Mouse (Mus musculus): ENCODE measurements around the gene Ifnk.

Gene Ifnk

DNA sequence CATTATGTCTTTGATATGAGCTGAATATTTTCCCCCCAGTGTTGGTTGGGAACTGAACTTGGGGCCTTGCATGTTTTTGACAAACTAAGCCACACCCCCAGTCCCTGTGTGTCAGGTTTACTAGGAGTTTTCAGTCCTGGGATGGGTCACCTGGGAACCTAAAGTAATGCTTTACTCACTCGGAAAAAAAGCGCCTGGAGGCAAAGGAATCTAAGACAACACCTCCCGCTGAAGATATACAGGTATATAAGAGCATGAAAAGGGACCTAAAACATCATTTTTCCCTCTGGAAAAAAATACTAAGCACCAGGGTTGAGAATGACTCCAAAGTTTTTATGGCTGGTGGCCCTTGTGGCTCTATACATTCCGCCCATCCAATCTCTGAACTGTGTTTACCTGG lies at the start of gene Ifnk:
Gene Ifnk, plus strand, starts transcription at position 301 of the 400 bp plus-strand sequence.
- DNase-seq, result no peak

DNA sequence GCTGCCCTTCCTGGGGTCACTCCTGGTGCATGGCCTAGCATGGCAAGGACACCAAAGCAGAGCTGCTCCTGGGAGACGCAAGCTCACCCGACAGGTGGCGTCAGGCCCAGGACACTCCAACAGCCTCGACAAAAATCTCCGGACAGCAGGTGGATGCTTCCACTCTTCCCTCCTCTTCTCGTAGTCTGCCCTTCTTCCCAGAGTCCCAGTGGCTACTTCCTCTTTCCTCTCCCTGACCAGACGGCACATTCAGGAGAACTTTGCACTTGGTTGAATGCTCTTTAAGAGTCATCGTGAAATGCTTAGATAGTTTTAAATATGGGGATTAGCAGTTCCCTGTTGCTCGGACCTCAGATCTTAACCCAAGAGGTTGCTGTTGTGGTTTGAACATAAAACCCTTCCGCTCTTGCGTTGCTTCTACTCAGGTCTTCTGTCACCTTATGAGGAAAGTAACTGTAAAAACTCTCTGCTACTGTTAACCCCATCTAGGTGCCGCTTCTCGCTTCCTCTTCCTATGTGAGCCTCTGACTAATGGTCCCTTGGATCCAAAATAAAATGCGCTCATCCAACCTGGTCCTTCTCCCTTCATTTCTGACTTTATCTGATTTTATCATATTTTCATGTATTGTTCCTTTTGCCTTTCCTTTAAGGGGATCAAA lies 46.6 kb upstream of the Ifnk start:
- DNase-seq, result no peak

DNA sequence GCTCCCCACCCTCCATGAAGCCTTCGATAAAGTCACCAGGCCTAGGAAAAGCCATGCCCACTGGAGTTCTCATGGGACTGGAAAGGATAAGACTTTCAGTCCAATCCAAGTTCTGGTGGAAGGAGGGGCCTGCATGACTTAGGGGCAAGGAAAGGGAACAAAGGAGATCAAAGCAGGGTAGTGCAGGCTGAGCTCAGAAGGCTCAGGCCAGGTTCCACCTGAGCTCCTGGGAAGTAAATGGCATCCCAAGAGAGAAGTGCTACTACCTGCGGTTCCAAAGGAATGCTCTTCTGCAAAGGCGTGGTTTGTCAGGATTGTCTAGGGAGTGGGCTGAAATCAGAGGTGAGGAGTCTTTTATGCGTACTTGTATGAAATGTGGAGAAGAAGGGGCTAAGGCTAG lies 39.4 kb upstream of the Ifnk start:
- DNase-seq, result no peak

DNA sequence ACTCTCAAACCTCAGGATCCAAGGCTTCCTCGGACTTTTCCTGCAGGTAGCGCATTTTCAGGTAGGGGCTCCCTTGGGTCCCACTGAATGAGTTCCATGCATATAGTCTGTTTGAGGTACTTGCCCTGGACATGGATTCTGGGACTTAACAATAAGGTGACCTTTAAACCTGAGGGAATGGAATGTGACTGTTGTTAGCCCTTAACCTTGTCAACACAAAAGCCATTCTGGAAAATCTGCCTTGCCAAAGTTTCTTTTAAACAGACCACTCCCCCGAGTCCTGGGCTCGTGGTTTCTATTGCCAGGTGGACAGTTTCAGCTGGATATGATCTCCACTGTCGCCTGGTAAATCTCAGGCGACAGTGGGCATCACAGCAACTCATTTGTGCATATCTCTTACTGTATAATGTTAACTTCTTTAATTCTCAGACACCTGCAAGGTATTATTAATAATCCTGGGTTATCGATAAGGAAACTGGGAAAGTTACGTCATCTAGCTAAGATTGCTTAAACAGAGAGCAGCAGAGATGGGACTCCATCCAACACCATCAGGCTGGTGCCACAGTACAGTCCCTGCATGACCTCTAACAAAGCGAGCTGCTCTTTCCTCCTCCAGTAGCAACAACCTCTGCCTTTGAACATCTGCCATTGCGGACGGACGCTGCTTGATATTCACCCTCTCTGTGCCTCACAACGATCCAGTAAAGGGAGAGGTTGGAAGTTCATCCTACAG lies 38.2 kb upstream of the Ifnk start:
- DNase-seq, result no peak

DNA sequence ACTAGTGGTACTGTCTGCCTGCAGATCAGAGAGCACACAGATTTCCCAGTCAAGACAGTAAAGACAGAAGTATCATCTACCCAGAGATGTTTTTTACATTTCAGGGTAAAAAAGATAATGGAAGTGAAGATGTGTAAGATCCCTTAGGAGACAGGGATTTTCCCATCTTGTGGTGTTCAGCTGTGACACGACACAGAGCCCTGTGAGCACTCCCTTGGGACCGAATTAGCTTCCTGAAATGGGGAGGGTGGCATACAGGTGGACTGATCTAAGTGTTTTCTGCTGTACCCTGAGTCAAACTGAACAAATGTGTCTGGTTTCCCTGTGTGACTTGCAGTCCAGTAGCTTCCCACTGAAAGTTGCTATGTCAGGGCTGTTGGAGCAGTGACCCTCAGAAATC lies 36.9 kb upstream of the Ifnk start:
- DNase-seq, result no peak

DNA sequence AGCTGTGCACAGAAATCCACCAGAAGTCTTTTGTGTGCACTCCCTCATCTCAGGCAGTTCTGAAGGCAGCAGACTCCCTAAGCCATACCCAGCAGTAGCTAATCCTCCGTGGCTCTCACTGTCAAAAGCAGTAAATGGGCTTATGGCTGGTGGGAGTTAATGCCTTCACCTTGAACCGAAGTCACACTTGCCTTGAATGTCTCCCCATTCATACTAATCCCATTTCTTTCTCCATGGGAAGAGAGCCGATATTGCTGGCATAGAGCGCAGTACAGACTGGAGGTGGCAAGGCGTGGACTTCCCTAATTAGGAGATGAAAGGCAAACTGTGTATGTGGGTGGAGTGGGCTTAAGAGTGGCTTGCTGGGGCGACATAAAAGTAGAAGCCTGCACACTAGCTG lies 35.9 kb upstream of the Ifnk start:
- DNase-seq, result no peak

DNA sequence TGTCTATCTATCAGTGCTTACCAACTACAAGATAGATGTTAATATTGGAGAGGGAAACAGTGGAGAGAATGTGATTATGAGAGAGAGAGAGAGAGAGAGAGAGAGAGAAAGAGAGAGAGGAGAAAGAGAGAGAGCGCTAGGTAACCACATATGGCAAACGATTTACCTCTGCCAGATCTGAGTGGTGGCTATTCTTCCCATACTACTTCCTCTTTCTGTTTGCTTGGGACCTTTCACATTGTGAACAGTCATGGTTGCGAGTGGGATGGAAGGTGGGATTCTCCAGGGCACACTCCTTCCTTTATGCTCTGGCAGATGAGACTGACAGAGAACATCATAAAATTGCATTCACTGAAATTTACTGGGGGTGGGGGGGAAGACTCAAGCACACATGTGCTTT lies 34.7 kb upstream of the Ifnk start:
- no peak for DNase-seq

DNA sequence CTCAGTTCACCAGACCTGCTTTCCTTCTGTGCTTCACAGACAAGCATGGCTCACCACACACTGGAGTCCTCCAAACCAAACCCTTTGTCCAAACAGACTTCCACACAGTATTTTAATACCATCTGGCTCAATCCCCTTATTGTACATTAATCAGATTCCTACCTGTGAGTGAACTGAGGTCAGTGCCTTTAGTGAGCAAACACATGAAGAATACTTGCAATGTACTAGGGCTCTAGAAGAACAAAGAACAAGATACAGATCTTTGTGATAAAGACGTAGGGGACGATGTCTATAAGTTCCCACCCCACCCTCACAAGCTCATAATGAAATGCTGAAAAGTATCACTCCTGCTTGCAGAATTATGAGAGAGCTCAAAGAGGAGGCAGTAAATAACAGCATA lies 33.0 kb upstream of the Ifnk start:
- no peak for DNase-seq

DNA sequence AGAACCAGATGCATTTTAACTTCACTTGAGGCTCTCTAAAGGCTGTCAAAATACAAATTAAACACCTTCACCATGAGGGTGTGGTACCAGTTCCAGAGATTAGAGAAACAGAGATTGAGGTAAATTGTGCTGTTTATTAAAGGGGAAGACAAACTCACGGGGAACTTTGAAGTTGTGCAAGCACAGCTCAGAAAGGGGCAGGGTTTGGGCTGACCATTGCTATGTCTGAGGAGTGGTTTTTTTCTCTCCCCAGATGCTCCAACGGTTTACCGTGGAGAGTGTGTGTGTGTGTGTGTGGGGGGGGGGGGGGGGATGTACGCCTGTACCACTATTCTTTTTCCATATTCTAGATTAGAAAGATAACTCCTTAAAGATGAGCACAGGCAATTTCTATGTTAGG lies 31.7 kb upstream of the Ifnk start:
- no peak for DNase-seq

DNA sequence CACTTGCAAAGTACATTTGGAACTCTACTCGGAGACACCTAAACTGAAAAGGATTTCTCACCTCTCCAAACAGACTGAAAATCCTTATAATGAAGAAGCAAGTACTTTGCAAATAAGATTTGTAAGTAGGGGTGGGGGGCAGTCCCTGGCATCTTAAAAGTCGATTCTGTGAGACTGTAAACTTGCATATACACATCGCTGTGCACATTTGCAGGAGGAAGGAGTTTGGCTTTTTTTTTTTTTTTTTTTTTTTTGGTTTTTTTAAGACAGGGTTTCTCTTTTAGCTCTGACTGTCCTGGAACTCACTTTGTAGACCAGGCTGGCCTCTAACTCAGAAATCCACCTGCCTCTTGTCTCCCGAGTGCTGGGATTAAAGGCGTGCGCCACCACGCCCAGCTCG lies 31.3 kb upstream of the Ifnk start:
- DNase-seq, result no peak

DNA sequence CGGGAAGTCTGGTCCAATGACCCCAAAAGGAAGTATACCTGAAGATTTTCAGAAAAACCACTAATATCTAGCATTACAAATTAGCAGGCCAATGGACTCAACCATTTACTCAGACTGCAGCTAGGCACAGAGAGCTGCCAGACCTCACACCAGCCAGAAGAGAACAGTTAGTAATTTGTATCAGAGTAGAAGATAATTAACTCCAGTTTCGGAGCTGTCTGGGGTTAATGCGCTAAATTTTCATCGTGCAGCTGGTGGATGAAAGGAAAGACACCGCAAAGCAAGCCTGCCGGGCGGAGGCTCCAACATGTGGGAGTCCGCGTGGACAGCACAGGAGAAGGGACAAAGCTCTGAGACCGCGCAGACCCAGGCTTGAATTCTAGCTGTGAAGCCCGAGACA lies 30.8 kb upstream of the Ifnk start:
- DNase-seq, result no peak

DNA sequence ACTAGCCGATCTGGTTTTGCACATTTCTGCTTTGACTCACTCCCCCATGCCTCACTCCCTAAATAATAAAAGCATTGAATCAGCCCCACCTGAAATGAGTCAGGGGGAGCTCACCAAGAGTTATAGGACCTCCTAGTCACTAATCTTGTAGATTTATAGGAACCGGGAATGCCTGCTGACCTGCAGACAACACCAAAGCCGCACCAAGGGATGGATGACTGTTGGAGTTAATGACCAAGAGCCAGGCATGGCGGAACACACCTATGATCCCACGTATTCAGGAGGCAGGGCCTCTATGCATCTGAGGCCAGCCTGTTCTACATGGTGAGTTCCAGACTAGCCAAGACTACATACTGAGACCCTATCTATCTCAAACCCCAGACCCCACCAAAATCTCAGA lies 28.8 kb upstream of the Ifnk start:
- DNase-seq, result no peak

DNA sequence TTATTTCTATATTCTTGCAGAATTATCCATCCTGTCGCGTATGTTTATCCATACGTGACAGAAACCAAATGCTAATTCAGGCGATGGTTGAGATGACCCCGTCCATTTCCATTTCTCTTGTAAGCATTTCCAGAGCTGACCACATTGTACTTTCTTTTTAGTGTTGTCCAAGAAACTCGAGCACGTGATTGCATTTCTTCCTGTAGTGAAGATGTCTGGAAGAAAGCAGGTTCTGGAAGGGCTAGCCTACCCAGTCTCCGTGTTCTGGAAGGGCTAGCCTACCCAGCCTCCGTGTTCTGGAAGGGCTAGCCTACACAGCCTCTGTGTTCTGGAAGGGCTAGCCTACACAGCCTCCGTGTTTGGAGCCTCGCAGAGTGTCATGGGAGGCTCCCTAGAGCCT lies 27.8 kb upstream of the Ifnk start:
- DNase-seq, result no peak

DNA sequence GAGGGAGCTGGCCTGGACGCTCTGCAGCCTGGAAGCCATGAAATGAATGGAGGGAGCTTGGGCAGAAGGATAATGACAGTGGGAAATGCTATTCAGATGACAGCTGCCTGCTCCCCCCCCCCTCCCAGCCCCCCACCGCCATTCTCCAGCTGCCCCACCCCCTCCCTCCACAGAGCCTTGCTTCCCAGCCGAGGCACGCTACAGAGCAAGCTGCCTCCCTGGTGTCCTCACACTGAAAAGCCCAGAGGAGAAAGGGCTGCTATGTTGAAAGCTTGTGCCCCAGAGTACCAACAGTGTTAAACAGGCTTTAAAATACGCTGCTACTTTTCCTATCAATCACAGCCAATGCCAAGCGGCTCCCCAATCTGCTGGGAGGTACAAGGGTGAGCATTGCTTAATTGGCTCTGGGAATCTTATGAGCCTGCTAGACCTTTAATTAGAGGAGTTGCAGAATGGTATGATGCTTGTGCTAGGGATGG lies 26.5 kb upstream of the Ifnk start:
- no peak for DNase-seq

DNA sequence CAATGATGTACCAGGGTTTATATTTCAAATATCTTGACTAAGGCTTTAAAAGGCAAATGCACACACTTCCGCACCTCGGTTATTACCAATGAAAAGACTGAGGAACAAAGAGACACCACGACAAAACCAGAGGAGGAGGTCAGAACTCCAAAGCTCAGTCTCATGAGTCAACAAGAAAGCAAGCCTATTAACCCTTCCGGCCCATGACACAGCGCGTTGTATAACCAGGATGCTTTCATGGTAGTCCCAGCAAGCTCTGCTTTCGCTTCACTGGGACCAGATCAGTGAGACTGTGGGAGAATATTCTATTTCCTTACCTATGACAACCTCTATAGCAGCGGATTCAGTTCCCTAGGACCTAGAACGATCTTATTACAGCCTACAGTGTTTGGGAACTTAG lies 25.1 kb upstream of the Ifnk start:
- no peak for DNase-seq

DNA sequence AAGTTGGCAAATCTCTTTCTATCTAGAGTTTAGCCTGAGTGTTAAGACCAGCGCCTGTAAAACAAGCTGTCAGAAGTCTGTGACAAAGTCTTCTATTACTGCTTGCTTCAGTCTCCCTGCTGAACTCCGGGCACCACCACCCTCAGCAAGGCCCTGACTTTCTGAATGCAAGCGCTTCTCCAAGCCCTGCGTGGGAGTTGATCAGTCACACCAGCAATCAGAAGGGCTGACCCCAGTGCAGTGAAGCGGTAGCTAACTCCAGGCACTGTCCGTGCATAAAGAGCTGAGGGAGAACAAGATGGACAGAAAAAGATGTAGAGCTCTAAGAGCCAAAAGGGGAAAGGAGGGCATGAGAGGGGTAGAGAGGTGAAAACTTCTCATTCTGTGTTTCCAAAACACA lies 24.1 kb upstream of the Ifnk start:
- DNase-seq, result no peak

DNA sequence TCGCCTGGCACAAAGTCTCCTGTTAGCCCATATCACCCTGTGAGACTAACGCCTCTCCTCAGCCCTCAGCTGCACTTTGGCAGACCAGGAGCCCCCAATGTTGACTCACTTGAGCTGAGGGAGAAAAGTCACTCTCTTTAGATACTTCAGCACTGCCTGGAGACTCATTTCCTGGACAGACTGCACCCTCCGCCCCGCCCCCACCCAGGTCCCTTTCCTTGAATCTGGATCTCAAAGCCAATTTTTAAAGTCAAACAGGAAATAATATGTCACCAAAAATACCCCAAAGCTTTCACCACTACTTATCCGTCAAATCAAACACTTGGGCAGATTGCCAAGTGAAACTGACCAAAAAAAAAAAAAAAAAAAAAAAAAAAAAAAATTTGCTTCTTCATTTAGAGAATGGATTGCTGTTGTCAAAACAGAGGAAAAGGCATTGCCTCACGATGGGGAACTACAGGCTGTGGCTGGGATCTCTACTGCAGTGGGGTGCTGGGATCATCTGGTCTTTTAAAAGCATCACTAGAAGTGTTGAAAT lies 21.4 kb upstream of the Ifnk start:
- DNase-seq, result no peak

DNA sequence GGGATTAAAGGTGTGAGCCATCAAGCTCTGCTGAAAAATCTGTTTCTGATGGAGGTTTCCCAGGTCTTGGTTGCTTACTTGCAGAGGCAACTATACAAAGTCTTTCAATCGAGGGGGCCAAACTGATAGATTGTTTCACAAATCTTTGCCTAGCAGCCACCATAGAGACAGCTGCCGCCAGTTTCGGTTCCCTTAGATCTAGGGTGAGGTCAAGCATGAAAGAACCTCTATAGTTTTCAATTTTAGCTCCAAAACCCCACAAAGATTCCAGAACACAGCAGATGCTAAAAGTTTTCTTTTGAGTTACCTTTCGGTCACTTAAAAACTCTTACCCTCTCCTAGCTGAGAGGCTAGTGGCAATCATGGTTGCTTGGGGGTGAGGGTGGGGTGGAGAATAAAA lies 20.3 kb upstream of the Ifnk start:
- DNase-seq, result no peak

DNA sequence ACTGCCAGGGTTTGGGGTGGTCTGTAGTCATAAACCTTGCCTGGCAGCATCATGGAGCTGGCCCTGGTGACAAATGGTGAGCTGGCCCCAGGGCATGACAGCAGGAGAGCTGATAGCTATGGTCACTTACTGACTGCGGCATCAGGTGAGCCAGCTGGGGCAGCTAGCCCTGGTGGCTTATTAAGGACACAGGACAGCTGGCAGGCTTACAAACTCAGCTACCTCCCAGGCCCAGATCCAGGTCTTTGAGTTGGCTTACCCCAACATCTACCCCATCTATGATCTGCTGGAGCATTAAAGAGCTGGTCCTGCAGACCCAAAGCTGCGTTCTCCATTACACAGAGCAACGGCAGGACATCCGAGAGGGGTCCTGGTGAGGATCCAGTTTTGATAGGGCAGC lies 18.4 kb upstream of the Ifnk start:
- no peak for DNase-seq

DNA sequence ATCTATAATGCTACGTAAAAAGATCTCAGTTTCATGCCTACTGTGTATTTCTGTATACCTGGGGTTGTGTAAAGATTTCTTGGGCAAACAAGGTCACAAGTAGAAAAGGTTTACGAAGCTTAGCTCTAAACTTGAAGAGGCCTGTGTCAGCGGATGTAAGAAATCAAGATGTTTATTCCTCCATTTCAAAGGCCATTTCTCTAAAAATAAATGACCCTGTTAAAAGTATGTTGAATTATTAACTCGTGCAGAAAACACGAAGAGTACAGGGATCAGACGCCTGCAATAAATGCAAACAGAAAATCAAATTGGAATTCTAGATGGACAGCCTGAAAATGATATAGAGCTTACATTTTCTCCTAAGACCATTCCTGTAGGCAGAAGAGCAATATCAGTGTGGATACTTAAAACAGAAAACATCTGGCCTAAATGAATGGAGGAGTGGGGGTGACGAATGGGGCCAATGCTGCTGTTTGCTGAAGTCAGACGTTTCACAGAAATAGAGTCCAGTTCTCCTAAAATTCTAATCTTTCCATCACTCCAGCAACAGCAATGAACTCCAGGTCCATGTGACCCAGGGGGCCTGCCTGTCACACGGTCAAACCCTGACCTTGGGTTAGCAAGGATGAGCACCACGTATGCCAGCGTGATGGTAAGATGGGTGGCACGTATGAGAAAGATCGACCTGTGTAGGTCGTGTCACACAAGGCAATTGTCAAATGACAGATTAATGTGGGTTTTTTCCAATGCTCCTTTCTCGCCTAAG lies 16.8 kb upstream of the Ifnk start:
- no peak for DNase-seq

DNA sequence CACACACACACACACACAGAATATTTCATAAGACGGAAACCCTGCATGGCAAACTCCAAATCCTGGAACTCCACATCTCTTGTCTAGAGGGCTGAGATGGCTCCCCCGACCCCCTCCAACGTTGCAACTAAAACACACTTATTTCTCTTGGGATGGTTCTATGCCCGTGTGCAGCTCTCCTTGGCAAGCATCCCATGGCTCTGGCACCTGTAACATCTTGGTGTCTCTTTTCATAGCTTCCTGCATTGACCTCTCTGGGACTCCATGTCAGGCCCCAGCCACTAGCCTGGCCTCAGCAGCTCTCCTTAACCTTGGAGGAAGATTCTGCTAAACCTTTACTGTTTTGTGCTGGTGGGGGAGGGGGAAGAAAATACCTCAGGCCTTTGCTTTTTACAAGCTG lies 16.1 kb upstream of the Ifnk start:
- no peak for DNase-seq

DNA sequence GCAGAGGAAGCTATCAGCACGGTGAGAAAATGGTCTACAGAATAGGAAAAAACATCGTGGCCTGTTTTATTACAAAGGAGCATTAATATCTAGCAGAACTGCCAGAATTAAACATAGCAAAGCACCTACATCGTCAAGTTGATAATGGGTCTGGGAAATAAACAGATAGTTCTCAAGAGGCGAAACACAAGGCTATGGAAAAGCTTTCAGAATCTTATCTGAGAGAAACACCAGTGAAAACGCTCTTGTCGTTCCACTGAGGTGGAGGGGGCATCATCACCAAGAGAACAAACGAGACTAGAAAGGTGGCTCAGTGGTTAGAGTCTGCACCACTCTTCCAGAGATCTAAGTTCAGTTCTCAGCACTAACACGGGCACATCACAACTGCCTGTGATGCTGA lies 14.9 kb upstream of the Ifnk start:
- DNase-seq, result no peak

DNA sequence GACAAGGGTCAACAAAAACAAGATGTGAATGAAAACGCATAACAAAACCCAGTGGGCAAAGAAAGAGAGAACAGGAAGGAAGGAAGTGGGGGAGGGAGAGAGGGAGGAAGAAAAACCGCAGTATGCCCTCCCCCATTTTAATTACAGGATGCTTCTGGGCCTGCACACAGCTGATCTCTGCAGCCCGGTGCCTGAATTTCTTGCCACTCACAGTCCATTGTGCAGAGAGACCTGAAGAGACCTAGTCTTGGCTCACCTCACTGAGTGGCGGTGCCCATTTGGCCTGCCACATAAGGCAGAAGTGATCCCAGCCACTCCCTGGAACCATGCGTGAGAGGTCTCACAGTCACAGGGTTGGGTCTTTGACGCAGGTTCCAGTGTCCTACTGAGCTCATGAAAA lies 13.8 kb upstream of the Ifnk start:
- peak; percentile 44 for DNase-seq

DNA sequence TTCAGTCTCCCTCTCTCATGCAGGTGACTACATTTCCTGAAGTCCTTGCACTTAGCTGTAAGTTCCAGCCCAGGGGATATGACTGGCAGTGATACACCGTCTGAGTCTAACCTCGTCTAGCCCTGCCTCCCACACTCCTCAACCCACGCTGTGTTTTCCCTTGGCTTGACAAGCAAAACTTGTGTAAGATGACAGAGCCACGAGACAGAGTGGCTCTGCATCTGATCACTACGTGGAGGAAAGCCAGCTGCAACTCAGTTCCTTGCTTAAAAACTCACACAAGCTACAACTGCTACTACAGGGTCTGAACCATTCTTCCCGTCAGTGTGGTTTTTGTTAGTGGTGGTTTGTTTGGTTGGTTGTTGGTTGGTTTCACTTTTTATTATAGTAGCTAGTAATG lies 11.5 kb upstream of the Ifnk start:
- DNase-seq, result peak; percentile 51 to 54
